Mouse (Mus musculus): ENCODE measurements at regions not wholly inside any gene's neighbourhood (a gene's known extent, or its start where the extent isn't known, plus 50 kb on each side); places are given as distances from the start of the nearest gene placed in this dataset.

DNA sequence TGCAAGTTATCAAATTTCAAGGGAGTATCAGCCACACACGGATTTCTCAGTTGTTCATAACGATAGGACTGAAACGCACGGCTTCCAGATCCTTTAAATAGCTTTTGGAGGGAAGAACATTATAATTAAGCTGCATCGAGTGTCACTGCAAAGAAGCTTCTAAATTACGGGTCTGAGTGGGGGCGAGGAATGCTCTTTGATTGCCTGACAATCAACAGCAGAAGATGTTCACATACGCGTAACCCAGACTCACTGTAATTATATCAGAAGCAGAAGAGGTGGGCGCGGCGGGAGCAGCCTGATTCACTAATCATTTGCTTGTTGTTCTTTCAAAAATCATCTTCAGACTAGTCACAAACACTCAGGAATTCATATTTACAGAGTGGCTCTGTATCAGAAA, 99.0 kb upstream of the Gls start:
- TF ChIP-seq GATA1 (IDR thresholded peaks at IDR 0.05; ENCODE audit: borderline replicate concordance, low read length) (no peak), FLI1 (IDR thresholded peaks at IDR 0.05; ENCODE audit: low read length) (no peak)
